Mouse (Mus musculus): ENCODE measurements around the gene Nemf. TPM values are rescaled to one million over a fixed set of nuclear protein-coding genes. Genes with fewer than 3 reads are reported as not detected.
A peak's percentile ranks its signal among the peaks of the same experiment; 100 is the strongest.
"Not testable (repeated sequence)": the region's sequence is repeated elsewhere in the genome, so short reads cannot be mapped to it uniquely, and the experiment has no call there.

Gene Nemf
- total RNA-seq (2022): 10 to 100 TPM; 41.6 to 80.5 (median 55.2) TPM

DNA sequence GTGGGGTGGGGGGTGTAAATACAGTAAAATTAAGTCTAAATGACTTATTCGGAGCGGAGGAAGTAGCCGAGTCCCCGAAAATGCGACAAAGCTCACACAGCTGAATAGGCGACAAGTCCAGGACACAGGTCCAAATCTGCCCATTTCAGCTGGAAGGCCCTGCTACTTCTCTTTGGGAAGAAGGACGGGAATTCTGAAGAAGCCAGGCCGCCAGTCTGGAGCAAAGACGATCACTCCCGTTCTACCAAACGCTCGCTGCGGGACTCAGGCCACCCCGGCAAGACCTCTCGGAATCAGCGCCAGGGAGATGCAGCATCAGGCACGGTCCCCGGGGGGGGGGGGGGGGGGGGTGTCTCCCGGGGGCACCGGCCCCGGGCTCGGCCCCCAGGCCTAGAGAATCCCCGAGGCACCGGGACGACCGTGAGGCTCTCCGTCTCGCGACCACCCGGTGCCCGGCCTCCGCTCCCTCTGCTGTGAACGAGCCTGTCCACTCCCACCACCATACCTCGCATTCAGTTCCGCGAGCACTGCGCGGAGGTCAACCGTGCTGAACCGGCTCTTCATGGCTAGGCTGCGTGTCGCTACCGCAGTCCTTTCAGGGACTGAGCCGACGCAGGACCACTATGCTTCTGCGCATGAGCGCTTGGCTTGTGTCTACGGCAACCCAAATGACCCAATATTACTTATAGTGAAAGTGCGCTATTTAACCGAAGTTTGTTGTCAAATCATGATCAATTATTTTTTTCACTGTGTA is at the start of gene Nemf:
Gene Nemf, minus strand, starts transcription at position 620 of the 754 bp plus-strand sequence.
- peak; percentile 81 for DNase-seq

DNA sequence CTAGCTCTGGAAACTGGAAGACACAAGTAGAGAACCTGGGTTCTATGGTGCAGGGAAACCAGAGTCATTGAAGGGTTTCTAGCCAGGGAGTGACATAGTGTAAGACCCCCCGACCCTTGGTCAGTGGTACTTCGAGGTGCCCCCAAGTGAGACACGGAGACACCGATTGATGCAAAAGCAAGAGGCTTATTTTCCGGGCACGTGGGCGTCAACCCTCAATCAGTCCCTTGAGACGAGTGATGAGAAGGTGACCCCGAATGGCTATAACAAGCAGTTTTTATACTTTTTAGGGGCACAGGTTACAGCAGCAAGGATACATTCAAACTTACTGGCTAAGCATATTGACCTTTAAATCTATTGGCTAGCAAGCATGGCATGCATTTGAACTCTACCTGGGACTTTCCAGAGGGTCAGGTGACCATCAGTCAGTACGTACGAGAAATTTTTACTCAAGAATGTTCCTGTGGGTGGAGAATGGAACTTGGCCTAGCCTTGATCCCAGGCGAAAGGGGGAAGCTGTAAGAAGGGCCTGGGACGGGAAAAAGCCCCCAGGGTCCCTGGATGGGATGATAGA is 45.7 kb upstream of the Nemf start:
- no peak for DNase-seq

DNA sequence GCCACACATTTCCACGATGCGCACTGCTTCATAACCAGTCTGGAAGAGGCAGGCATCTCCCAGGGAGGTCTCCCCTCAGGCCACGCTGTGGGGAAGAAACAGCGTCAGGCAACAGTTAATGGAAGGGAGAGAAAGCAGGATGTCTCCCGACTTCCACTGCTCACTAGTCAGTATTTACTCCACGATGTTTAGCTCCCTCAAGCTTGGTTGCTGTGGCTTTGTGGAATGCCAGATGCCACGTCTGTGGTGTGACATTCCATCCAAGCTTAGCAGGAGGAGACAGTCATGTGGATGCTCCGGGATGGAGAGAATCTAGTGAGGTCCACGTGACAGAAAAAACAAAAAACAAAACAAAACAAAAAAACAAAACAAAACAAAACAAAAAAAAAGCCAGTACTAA is 45.1 kb upstream of the Nemf start:
- DNase-seq: no peak

DNA sequence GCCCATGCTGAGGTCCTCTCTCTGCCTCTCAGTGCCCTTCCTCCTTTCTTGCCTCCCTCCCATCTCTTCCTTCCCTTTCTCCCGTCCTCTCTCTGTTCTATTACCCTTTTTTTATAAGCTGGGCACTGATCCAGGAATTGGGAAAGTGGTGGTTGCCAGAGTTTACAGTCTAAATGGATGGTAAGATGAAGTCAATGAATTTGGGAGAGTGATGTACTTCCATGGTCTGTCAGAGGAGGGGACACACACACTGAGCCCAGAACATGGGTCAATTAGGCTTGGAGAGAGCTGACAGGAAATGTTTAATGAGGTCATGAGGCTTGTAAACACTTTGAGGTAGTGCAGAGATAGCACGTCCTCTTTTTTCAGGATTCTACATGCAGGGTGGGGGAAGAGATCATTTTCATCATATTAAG is 43.9 kb upstream of the Nemf start:
- no peak for DNase-seq

DNA sequence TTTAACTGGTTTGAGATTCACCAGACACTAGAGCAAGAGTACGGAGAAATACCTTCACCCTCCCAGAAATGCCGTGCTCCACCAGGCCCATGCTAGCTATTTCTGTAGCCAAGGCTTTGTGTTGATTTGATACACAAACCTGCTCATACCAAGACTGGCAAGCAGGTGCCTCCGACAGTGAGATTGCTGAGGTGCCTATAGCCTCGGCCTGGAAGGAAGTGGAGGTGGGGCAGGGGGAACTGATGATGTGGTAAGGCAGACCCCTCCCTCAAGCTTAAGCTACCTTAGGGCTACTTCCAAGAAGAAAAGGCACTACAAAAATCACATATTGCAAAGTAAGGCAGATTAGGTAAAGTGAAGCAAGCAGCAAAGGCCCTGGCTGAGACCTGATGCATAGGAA is 43.4 kb upstream of the Nemf start:
- no peak for DNase-seq

DNA sequence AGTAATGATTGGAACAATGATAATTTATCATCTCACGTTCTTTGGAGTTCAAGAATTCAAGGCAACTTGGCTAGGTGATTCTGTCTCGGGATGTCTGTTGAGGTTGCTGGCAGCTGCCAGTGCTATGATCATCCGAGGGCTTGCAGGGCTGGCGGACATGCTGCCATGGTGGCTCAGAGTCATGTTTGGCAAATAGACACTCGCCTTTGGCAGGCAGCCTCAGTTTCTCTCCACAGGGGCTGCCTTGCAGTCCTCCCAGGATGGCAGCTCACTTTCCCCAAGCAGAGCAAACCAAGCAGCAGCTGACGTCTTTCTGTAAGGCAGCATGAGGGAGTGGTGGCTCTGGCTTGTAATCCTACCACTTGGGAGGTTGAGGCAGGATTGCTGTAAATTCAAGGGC is 37.5 kb upstream of the Nemf start:
- no peak for DNase-seq

DNA sequence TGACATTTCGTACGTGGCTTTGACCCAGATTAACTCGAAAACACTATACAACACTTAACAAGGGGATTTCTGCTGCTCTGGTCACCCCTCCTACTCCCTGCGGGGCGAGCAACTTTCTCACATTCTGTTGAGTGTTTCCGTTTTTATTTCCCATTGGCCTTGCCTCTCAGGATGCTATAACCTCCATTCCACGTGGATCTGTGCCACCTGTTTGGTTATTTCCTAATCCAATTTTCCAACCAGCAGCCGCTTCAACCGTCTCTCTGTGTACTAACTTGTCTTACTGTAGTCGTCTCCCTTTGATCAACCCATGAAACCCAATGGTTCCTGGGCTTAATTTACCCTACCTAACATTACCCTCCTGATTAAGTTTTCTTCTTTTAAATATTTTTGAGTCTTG is 36.1 kb upstream of the Nemf start:
- no peak for DNase-seq

DNA sequence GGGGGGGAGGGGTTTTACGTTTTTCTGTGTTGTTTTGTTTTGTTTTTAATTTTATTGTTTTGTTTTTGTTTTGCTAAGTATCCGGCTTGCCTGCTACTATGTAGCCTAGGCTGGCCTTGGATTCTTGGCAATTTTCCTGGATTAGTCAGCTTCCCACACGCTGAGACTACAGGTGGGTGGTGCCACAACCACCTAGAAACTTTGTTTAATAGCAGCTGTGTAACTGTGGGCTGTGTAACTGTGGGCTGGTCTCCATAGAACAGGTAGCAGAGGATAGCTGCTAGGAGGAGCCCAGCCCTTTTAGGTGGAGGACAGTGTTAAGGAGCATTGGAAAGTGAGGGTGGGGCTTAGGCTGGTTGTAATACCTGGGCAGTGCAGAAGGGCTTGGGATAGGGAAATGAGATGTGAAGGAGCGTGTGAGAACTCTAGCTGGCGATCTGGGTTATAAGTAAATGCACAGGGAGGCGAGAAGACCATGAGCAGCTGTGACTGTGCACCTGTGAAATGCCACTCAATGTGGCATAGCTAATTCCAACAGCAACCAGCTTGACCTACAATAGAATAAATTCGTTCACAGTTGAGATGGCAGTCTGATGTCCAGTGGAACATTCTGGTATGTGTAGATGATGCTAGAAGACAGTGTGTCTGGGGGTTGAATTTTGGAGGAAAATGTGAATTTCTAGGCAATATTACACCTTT is 33.2 kb upstream of the Nemf start:
- no peak for DNase-seq

DNA sequence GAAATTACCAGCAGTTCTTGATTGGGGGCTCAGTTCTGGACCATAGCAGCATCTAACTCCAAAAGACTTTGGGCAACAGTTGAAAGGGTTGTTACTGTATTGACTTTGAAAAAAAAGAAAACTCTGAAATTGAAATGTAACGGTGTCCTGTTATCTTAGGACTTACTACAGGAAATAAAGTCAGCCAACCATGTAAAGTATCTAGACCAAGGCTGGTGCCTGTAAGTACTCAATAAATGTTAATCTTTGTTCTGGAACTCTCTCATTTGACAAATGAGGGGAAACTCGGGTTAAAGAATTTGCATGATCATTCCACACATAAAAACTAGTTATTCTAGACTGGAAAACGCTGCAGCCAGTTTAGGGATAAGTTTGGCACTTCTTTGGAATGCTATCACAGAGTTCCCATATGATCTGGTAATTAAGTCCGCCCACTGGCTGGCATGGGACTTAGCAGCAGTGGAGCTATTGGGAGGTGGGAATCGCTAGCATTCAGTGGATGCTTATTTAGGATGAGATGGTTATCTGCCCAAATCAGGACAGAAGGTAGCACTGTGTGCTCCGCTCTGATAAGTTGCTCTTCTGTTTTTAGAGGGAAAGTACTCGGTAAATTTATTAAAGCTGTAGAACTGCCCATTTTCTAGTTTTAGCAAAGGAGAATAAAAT is 32.4 kb upstream of the Nemf start:
- DNase-seq: no peak

DNA sequence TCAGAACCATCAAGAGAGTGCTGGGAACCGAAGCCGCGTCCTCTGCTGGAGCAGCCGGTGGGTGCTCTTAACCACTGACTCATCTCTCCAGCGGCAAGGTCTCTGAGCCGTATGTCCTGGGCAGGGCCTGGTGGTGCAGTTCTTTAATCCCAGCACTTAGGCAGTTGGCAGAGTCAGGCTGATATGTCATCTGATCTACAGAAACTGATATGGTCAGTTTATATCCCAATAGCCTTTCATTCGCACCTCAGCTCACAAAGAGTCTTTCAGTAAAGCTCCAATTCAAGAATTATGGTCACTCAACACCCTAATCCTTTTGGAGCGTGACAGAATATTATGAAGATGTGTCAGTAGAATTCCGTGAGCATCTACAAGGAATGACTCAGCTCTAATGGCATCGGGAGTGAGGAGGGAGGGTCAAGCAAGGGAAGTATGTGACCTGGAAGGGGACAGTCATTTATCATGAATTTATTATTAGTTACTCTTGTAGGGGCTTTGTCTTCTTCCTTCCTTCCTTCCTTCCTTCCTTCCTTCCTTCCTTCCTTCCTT is 31.4 kb upstream of the Nemf start:
- DNase-seq: no peak

DNA sequence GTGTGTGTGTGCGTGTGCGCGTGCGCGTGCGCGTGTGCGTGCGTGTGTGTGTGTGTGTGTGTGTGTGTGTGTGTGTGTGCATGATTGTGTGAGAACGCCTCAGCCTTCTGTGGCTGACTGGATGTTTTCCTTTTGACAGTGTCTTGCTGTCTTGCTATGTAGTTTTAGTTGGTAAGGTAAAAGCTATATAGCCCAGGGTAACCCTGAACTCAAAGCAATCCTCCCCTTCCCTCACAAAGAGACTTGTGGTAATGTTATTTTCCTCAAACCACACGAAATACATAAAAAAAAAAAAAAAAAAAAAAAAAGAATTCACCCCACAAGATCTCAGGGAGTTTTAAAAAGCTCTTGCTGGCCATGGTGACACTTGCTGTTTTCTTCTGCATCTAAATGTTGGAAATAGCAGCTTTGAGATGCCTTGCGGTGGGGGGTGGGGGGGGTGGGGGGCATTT is 29.3 kb upstream of the Nemf start:
- not testable (repeated sequence) for DNase-seq

DNA sequence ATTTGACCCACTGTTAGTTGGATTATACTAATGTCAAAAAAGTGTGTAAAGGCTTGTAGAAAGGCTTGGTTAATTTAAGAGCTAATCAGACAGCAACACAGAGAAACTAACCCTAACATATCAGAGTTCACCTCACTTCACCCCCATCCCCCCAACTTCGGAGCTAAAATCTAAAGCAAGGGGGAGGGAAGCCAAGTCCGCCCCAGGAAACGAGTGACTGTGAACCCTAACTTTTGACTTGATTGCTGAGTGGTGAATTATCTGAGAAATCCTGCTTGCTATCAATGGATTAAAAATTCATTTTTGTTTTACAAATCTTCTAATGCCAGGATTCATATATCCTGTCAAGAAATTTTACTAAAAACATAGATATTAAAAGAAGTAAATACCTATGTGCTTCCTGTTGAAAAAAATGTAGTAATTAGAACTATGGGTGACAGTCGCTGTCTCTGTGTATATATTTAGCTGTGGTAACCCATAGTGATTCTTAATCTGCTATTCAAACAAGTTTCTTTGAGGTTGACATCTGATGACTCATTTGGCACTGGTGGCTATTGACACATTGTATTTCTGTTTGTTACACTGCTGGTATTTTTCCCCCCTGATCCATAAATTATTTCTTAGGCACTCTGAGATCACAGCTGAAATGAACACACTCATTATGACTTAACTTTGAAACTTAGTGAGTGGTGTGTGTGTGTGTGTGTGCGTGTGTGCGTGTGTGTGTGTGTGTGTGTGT is 28.7 kb upstream of the Nemf start:
- no peak for DNase-seq

DNA sequence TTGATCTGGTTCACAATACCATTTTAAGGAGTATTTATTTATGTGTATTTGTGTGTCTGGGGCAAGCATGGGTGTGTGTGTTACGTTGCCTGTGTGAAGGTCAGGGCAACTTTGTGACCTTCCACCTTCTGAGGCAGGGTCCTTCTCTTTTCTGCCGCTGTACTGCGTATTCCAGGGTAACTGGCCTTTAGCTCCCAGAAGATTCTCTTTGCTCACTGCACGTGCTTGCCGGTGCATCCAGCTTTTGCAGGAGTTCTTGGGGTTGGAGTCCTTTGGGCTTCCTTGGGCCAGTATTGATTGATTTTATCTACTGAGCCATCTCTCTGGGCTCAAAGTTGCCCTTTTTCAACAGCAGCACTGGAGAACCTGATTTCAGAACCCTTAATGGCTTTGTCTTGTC is 27.6 kb upstream of the Nemf start:
- DNase-seq: no peak

DNA sequence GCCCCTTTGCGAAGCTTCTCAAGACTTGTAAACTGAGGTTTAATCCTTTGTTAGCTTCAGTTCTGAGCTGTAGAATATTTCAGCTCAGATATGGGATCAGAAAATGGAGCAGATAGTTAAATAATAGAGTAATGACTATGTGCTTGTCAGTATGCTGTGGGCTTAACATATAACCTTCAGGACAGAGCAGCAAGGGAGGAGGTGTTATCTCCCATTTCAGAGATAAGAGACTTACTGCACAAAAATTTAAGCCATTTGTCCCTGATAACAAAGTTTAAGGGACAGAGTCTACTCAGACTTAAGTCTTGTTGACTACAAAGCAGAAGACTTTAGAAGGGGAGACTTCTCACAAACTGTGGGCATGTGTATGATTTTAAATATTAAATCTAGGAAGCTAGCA is 25.9 kb upstream of the Nemf start:
- no peak for DNase-seq

DNA sequence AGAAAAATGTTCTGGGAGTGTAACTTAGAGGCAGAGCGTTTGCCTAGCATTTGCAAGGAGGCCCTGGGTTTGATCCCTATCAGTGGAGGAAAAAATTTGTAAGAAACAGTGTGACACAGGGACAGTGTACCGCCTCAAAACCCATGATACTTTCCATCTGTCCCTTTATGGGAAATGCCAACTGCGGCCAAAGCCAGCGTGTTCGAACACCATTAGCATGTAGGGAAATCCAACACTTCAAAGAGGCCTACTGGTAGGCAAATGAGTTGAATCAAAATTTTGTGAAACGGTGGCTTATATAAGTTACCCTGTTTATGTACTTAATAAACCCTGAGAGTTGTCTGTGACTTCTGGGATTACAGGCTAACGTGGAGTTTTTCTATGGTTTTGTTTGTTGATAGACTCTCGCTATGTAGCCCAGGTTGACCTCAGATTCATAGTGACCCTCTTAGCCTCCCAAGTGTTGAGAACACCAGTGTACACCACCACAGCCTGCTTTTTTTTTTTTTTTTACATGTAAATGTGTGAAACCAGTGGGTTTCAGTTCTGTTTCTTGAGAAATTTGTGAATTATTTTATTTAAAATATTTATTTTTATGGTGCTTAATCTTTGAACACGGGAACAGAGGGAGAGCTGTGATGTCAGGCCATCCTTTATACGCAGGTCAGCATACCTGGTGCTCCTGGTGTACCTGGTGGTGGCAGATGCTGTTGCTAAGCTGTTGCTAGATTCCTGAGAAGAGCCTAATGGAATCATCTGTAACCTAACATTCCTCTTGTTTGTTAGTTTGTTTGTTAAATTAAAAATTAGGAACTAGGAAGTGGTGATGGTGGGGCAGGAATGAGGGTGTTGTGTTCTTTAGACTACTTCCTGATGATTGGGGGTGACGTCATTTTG is 21.8 kb upstream of the Nemf start:
- no peak for DNase-seq

DNA sequence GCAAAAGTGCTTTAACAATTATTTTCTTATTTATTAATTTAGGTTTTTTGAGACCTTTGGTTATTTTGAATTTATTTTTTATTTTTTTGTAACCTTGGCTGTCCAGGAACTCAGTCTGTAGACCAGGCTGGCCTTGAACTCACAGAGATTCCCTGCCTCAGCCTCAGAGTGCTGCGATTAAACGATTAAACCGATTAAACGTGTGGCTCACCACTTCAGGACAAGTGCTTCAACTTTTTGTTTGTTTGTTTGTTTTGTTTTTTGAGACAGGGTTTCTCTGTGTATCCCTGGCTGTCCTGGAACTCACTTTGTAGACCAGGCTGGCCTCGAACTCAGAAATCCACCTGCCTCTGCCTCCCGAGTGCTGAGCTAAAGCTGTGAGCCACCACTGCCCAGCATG is 20.7 kb upstream of the Nemf start:
- DNase-seq: not testable (repeated sequence)

DNA sequence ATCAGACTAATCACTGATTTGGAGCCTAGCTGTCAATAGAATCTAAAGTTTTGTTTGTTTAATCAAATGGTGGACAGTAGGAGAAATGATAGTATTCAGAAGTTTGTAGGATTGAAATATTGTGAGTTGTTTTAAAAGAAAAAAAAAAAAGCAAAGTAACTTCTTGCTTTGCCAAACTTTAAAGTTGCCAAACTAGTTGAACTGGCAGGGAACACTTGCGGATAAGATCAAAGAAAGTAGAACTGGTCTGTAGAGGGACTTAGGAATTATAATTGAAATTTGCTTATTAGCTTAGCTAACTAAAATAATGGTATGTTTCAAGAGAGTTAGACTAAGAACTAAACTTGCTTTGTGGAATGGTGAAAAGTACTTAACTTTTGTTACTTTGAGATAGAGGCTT is 20.2 kb upstream of the Nemf start:
- DNase-seq: no peak

DNA sequence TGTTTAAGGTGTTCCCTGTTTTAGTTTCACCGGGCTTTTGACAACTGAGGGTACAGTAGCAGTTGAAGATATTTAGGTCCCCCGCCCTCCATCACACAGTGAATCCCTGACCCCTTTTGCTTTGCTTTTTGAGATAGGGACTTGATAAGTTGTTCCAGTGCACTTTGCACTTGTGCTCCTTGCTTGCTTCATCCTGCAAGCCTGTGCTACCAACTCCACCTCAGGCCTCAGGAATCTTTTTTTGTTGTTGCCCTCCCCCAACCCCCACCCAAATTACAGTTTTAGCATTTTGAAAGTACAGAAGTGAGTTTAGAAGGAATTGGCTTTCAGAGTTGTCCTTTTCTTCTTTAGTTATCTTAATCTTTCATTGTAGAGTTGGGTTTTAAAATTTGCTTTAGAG is 19.2 kb upstream of the Nemf start:
- DNase-seq: no peak

DNA sequence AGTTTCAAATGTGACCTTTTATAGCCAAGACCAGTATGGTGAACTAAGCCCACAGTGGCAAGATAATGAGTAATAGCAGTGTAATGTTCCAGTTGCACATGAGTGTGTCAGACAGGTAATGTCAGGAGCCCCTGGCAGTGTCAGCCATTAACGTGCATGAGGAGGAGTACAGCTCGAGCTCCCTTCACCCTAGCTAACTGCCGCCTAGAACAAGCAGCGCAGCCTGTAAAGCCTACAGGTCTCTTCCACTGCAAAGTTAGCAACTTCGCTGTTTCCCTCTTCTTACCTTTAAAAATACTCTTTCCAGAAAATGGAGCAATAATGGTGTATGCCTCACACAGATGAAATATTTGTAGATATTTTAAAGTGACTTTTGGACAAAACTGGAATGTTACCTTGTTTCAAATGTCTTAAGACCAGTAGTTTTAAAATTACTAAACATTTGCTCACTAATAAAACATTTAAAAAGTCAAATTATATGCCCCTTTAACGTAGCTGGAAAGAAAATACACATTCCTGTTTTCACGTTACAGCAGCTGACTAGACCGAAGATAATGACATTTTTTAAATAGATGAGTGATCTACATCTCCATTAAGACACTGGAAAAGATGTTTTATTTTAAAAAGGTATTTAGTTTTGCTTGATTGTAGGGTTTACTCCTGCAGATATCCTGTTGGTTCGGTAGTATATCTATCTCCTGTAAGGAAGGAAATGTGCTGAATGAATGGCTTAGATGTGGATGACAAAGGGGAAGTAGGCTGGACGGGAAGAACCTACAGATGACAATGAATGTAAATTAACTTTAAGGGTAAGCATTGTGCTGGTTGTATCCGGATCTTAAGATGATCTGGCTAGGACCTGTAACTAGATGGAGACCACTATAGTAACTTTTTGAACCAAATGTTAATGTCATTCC is 17.1 kb upstream of the Nemf start:
- DNase-seq: no peak

DNA sequence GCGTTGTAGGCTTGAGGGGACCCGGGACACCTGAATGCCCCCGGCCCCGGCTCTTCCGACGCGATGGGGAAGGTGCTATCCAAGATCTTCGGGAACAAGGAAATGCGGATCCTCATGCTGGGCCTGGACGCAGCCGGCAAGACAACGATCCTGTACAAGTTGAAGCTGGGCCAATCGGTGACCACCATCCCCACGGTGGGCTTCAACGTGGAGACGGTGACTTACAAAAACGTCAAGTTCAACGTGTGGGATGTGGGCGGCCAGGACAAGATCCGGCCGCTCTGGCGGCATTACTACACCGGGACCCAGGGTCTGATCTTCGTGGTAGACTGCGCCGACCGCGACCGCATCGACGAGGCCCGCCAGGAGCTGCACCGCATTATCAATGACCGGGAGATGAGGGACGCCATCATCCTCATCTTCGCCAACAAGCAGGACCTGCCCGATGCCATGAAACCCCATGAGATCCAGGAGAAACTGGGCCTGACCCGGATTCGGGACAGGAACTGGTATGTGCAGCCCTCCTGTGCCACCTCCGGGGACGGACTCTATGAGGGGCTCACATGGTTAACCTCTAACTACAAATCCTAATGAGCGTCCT is 15.9 kb upstream of the Nemf start:
- no peak for DNase-seq
